Mouse (Mus musculus): ENCODE results near the gene Crlf3. TPM values are rescaled to one million over a fixed set of nuclear protein-coding genes. Genes with fewer than 3 reads are reported as not detected.

Gene Crlf3
- polyA plus RNA-seq (2014; fragmentation: Illumina TruSeq; extraction: RNeasy Lipid Tissue Mini Kit (QIAGEN cat#74804); ENCODE audit: low read depth, low replicate concordance) = 17.2 TPM

GRCm38 (mm10) chr11:80080826-80081728 lies at the start of gene Crlf3:
Crlf3 (minus strand) TSS chr11:80080991.

DNA sequence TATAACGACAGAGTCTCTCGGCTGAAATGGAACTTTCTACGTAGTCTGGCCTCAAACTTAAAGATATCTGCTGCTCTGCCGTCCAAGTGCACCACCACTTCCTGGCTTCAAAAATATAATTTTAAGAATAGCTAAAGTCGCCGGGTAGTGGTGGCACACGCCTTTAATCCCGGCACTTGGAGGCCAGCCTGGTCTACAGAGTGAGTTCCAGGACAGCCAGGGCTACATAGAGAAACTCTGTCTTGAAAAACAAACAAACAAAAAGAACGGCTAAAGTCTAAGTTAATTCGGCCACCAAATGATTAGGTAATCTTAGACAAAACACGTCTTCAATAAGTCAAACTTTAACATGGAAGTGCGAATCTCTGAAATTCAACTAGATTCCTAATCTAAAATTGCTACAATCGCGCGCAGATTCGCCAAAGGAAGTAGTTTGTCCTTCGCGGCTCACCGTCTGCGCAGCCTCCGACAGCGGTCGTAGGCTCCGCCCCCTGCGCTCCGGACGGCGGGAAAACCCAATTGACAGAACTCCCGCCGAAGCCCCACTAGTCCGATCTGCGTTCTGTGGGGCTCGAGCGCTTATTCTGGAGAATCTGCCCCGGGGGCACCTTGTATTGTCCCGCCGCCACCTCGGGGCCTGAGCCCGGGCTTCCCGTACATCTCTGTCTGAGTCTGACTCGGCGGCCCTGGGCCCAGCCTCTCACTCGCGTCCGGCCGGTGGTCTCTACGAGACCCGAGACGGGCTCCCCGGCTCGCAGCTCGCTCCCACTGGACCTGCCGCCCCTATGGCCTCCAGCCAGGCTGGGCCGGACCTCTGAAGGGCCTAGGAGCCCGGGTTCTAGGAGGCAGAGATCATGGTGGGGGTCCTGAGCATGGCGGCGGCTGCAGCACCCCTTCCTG lies 8.4 kb upstream of the Crlf3 start, which contains the start of gene Atad5:
TSS of gene Atad5 (plus strand) at position 484 of the 900 bp plus-strand sequence.

Other genes with a start within 250 kb of the Crlf3 start
- 104 TPM for gene Utp6, start 118.6 kb downstream of the Crlf3 start, polyA plus RNA-seq (2014; fragmentation: Illumina TruSeq; extraction: RNeasy Lipid Tissue Mini Kit (QIAGEN cat#74804); ENCODE audit: low read depth, low replicate concordance)
- 189 TPM for gene Suz12, start 87.9 kb downstream of the Crlf3 start, polyA plus RNA-seq (2014; fragmentation: Illumina TruSeq; extraction: RNeasy Lipid Tissue Mini Kit (QIAGEN cat#74804); ENCODE audit: low read depth, low replicate concordance)
- 7.3 TPM for gene Atad5, start 8.4 kb upstream of the Crlf3 start, polyA plus RNA-seq (2014; fragmentation: Illumina TruSeq; extraction: RNeasy Lipid Tissue Mini Kit (QIAGEN cat#74804); ENCODE audit: low read depth, low replicate concordance)
- 26.4 TPM for gene Tefm, start 61.2 kb upstream of the Crlf3 start, polyA plus RNA-seq (2014; fragmentation: Illumina TruSeq; extraction: RNeasy Lipid Tissue Mini Kit (QIAGEN cat#74804); ENCODE audit: low read depth, low replicate concordance)
- 2.2 TPM for gene Adap2, start 73.1 kb upstream of the Crlf3 start, polyA plus RNA-seq (2014; fragmentation: Illumina TruSeq; extraction: RNeasy Lipid Tissue Mini Kit (QIAGEN cat#74804); ENCODE audit: low read depth, low replicate concordance)
- 8.2 TPM for gene Rnf135, start 102.9 kb upstream of the Crlf3 start, polyA plus RNA-seq (2014; fragmentation: Illumina TruSeq; extraction: RNeasy Lipid Tissue Mini Kit (QIAGEN cat#74804); ENCODE audit: low read depth, low replicate concordance)
- gene Rhot1, start 128.0 kb upstream of the Crlf3 start, polyA plus RNA-seq (2014; fragmentation: Illumina TruSeq; extraction: RNeasy Lipid Tissue Mini Kit (QIAGEN cat#74804); ENCODE audit: low read depth, low replicate concordance) = 181 TPM
- gene Rhbdl3, start 219.9 kb upstream of the Crlf3 start, polyA plus RNA-seq (2014; fragmentation: Illumina TruSeq; extraction: RNeasy Lipid Tissue Mini Kit (QIAGEN cat#74804); ENCODE audit: low read depth, low replicate concordance) = 2.1 TPM